Mouse (Mus musculus): ENCODE results near the gene Mrpl20. TPM values are rescaled to one million over a fixed set of nuclear protein-coding genes. Genes with fewer than 3 reads are reported as not detected.

Gene Mrpl20
- total and polyA plus RNA-seq, 3 experiments, result 336 to 346 TPM; not detected in 1

DNA sequence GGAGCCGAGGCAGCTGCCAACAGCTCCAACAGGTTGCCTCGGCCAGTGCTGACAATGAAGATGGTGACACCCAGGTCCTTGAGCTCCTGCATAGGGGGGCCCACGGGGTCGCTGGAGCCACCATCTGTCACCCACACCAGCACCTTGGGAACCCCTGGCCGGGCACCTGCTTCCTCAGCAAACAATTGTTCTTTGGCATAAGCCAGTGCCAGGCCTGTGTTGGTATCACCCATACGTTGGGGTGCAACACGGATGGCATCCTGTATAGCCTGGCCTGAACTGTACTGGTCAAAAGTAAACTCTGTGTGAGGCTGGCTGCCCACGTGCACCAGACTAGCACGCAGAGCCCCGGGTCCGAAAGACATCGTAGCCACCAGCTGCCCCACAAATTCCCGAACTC, 29.9 kb upstream of the Mrpl20 start:
- TF ChIP-seq POLR2AphosphoS2 (IDR thresholded peaks at IDR 0.05; ENCODE audit: low read length) (no peak), GATA1 (IDR thresholded peaks at IDR 0.05; ENCODE audit: low read depth, low read length) (no peak), MAX (IDR thresholded peaks at IDR 0.05; ENCODE audit: low read length) (no peak), MYC (IDR thresholded peaks at IDR 0.05; ENCODE audit: low read depth, low read length) (no peak), SIN3A (IDR thresholded peaks at IDR 0.05; ENCODE audit: low read length) (no peak), BHLHE40 (IDR thresholded peaks at IDR 0.05; ENCODE audit: borderline replicate concordance, low read depth, low read length) (no peak), TAL1 (IDR thresholded peaks at IDR 0.05; ENCODE audit: low read length) (no peak), ETS1 (IDR thresholded peaks at IDR 0.05; ENCODE audit: low read depth, low read length) (no peak), MAZ (IDR thresholded peaks at IDR 0.05; ENCODE audit: low read depth, low read length) (no peak), MAFK (IDR thresholded peaks at IDR 0.05; ENCODE audit: borderline replicate concordance, low read depth, low read length) (no peak), HCFC1 (IDR thresholded peaks at IDR 0.05; ENCODE audit: low read depth, low read length) (no peak), E2F4 (IDR thresholded peaks at IDR 0.05; ENCODE audit: borderline replicate concordance, low read depth, low read length) (no peak), USF1 (IDR thresholded peaks at IDR 0.05; ENCODE audit: low read depth, low read length) (no peak), KAT2A (conservative IDR thresholded peaks at IDR 0.05; ENCODE audit: low read depth, low read length) (no peak), RCOR1 (IDR thresholded peaks at IDR 0.05; ENCODE audit: low read depth, low read length) (no peak), ELF1 (IDR thresholded peaks at IDR 0.05; ENCODE audit: low read depth, low read length) (no peak), TBP (IDR thresholded peaks at IDR 0.05; ENCODE audit: low read depth, low read length) (no peak)
- Histone ChIP-seq H3K4me1 (ENCODE audit: control insufficient read depth in 1 of 2, insufficient read depth in 2 of 2, low read length in 2 of 2) (peaks cover 6 to 31% of the 10 kb centered on the region in 2 experiments), H3K4me3 (ENCODE audit: control insufficient read depth in 1 of 2, insufficient read depth in 1 of 2, low read depth in 2 of 2, low read length in 2 of 2) (no peak overlapping the region)

DNA sequence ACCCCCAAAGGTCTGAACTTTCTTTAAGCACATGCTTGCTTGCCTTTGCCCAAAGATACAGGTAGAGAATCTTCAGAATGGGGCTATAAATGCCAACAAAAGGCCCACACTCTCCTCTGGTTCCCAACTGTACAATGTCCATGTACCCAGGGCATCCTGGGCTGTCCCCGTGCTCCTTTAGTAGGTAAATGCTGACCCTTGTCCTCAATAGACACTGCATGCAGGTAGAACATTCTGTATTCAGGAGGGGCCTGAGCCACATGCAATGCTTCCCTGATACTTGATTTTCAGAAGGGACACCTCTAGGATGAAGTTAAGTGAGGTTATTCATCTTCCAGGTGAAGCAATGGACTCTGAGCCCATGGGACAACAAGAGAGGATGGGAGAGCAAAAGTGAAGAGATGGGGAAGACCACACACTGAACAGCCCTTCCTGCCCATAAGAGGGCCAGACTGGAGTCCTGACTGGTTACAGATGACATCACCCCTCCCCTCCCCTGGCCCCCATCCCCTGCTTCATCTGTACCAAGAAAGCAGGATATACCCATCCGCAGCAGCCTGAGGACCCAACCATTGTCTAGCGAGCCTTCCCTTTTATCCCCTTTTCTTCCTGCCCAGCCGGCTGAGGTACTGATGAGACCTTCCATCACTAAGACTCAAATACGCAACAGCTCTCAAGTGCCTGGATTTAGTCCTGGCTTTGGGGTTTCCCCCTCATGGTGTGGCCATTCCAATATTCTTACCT, 29.2 kb upstream of the Mrpl20 start:
- H3K27ac ChIP-seq (ENCODE audit: control insufficient read depth, low read depth, low read length), result no peak overlapping the region
- peaks cover 3% of the 10 kb centered on the region; the same call in 1 of the 2 replicates for H3K79me2 ChIP-seq (ENCODE audit: control insufficient read depth, insufficient read depth, low read length, poor library complexity)
- no peak for TF ChIP-seq GATA1 (IDR thresholded peaks at IDR 0.05; ENCODE audit: low read depth, low read length)
- no peak for TF ChIP-seq MEF2A (IDR thresholded peaks at IDR 0.05; ENCODE audit: extremely low read depth, insufficient replicate concordance, low read depth, low read length, poor library complexity, severe bottlenecking)
- no peak for TF ChIP-seq RAD21 (IDR thresholded peaks at IDR 0.05; ENCODE audit: low read depth, low read length)
- no peak for TF ChIP-seq JUND (IDR thresholded peaks at IDR 0.05; ENCODE audit: low read depth, low read length)
- TF ChIP-seq TBP (IDR thresholded peaks at IDR 0.05; ENCODE audit: low read depth, low read length), result no peak
- TF ChIP-seq ZNF384 (IDR thresholded peaks at IDR 0.05; ENCODE audit: low read depth, low read length), result no peak
- TF ChIP-seq NRF1 (IDR thresholded peaks at IDR 0.05; ENCODE audit: insufficient read depth, low read depth, low read length, poor library complexity, severe bottlenecking), result no peak
- DNase-seq (ENCODE audit: low read depth, low spot score), result no peak
- H3K9me3 ChIP-seq (replicated peaks; ENCODE audit: insufficient read depth, low read length), result no peaks in the 10 kb centered on the region
- H3K27me3 ChIP-seq (ENCODE audit: control insufficient read depth in 1 of 2, insufficient read depth in 2 of 2, low read length in 2 of 2), result no peaks in the 10 kb centered on the region
- H3K36me3 ChIP-seq (ENCODE audit: control insufficient read depth in 1 of 2, insufficient read depth in 2 of 2, low read length in 2 of 2), result peaks cover 0 to 8% of the 10 kb centered on the region in 2 experiments; a peak in 2 of 4 replicates
- H3K4me1 ChIP-seq (ENCODE audit: control insufficient read depth in 1 of 2, insufficient read depth in 2 of 2, low read length in 2 of 2), result peaks cover 6 to 31% of the 10 kb centered on the region in 2 experiments
- no peak overlapping the region for H3K9ac ChIP-seq (ENCODE audit: control insufficient read depth, low read depth, low read length, poor library complexity, severe bottlenecking)
- no peak overlapping the region for H3K4me3 ChIP-seq (ENCODE audit: control insufficient read depth in 1 of 2, insufficient read depth in 1 of 2, low read depth in 2 of 2, low read length in 2 of 2)

More for the DNA sequence above, 29.9 kb upstream of the Mrpl20 start:
- Histone ChIP-seq H3K36me3 (ENCODE audit: control insufficient read depth in 1 of 2, insufficient read depth in 2 of 2, low read length in 2 of 2) (peaks cover 0 to 7% of the 10 kb centered on the region in 2 experiments; a peak in 2 of 4 replicates), H3K27ac (ENCODE audit: control insufficient read depth, low read depth, low read length) (no peak overlapping the region), H3K27me3 (ENCODE audit: control insufficient read depth in 1 of 2, insufficient read depth in 2 of 2, low read length in 2 of 2) (no peaks in the 10 kb centered on the region), H3K79me2 (ENCODE audit: control insufficient read depth, insufficient read depth, low read length, poor library complexity) (peaks cover 3% of the 10 kb centered on the region; the same call in 1 of the 2 replicates), H3K9me3 (replicated peaks; ENCODE audit: insufficient read depth, low read length) (no peaks in the 10 kb centered on the region), H3K9ac (ENCODE audit: control insufficient read depth, low read depth, low read length, poor library complexity, severe bottlenecking) (no peak overlapping the region)
- DNase-seq (ENCODE audit: low read depth, low spot score), result no peak

All from MEL (cell line).